Mouse (Mus musculus): ENCODE data around the gene Gbx1. TPM values are rescaled to one million over a fixed set of nuclear protein-coding genes. Genes with fewer than 3 reads are reported as not detected.
A peak's percentile ranks its signal among the peaks of the same experiment; 100 is the strongest.

Gbx1 gene
- polyA plus RNA-seq, 1 experiment, result 0.44 TPM

DNA sequence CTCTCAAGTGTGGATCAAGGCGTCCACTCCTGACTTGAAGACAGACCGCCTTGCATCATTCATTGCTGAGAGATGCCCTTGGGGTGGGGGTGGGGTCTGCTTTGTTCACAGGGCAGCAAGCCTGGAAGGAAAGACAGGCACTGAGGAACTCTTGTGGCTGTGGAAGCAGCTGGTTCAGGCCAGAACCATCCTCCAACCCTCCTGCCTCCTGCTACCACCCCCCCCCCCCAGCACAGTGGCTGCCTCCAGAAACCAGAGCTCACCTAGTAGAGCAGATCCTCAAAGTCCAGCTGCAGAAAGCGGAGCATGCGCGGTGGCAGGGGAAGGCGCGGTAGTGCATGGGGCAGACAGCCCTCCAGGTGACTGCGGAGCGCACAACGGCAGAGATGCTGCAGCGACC is 6.4 kb upstream of the Gbx1 start:
- Histone ChIP-seq H3K4me3 (replicated peaks; ENCODE audit: insufficient read depth, low read depth, low read length) (no peak overlapping the region), H3K4me1 (ENCODE audit: control insufficient read depth, insufficient read depth, low read length) (no peaks in the 10 kb centered on the region), H3K27me3 (ENCODE audit: control insufficient read depth, insufficient read depth, low read length) (no peaks in the 10 kb centered on the region), H3K27ac (ENCODE audit: insufficient read depth, low read length) (no peak overlapping the region)
- DNase-seq, result no peak
- no peak for TF ChIP-seq CTCF (IDR thresholded peaks at IDR 0.05; ENCODE audit: borderline replicate concordance, insufficient read depth, low read depth, low read length)
- TF ChIP-seq POLR2A (IDR thresholded peaks at IDR 0.05; ENCODE audit: borderline replicate concordance, insufficient read depth, low read length), result no peak
- 68% methylated on average over 11 of the region's 11 CpGs for WGBS

DNA sequence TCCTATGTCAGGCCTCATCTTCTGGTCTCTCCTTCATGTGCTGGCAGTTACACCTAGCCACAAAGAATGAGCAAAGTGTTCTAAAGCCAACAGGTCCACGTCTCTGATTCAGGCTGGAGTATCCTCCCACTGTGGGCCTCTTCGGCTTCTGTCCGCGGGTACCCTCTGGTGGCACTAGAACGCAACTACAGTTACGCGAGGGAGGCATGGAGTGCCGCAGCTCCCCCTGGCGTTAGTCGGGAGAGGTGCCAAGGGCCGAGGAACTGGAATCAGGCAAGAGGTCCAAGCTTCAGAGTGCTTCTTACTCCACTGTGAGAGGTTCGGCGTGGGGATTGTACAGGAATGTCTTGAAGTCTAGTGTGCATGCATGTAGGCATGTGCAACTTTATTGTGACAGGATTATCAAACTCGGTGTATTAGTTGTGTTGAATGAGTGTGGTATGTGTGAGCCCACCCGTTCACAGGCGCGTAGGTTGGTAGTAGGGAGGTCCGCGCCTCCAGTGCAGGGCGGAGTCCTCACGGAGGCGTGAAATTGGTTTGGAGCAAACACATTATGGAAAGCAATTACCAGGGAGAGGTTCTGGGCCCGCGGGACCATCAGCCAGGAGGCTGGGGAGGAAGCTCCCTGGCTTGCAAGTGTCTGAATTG is 3.2 kb upstream of the Gbx1 start:
- Histone ChIP-seq H3K4me1 (ENCODE audit: control insufficient read depth, insufficient read depth, low read length) (no peaks in the 10 kb centered on the region), H3K27ac (ENCODE audit: insufficient read depth, low read length) (no peak overlapping the region), H3K4me3 (replicated peaks; ENCODE audit: insufficient read depth, low read depth, low read length) (no peak overlapping the region), H3K27me3 (ENCODE audit: control insufficient read depth, insufficient read depth, low read length) (peaks cover 7% of the 10 kb centered on the region; the same call in 1 of the 2 replicates)
- peak; percentile 86 to 95 for DNase-seq
- no peak for TF ChIP-seq POLR2A (IDR thresholded peaks at IDR 0.05; ENCODE audit: borderline replicate concordance, insufficient read depth, low read length)
- TF ChIP-seq CTCF (IDR thresholded peaks at IDR 0.05; ENCODE audit: borderline replicate concordance, insufficient read depth, low read depth, low read length), result peak; percentile 100
- WGBS, result 14% methylated on average over 24 of the region's 24 CpGs

DNA sequence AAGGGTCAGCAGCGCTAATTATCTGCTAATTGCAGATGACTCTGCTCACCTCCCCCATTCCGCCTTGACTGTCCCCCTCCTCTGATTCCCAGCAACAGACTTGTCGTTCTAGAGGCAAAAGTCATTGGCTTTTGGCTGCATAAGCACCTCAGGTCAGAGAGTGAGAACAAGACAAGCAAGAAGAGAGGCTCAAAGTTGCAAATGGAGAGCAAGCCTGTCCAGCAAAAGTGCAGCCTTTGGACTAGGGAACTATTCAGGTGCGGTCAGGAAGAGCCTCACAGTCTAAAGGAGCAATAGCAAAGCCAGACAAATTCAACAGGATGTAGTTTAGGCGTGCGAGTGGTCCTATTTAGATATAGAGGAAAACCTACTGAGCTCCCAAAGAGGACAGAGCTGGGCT is 778 bp upstream of the Gbx1 start:
- Histone ChIP-seq H3K27me3 (ENCODE audit: control insufficient read depth, insufficient read depth, low read length) (peaks cover 7% of the 10 kb centered on the region; the same call in 1 of the 2 replicates), H3K4me3 (replicated peaks; ENCODE audit: insufficient read depth, low read depth, low read length) (no peak overlapping the region), H3K4me1 (ENCODE audit: control insufficient read depth, insufficient read depth, low read length) (no peaks in the 10 kb centered on the region), H3K27ac (ENCODE audit: insufficient read depth, low read length) (no peak overlapping the region)
- DNase-seq, result no peak
- no peak for TF ChIP-seq POLR2A (IDR thresholded peaks at IDR 0.05; ENCODE audit: borderline replicate concordance, insufficient read depth, low read length)
- no peak for TF ChIP-seq CTCF (IDR thresholded peaks at IDR 0.05; ENCODE audit: borderline replicate concordance, insufficient read depth, low read depth, low read length)
- WGBS, result 56% methylated on average over 6 of the region's 6 CpGs

DNA sequence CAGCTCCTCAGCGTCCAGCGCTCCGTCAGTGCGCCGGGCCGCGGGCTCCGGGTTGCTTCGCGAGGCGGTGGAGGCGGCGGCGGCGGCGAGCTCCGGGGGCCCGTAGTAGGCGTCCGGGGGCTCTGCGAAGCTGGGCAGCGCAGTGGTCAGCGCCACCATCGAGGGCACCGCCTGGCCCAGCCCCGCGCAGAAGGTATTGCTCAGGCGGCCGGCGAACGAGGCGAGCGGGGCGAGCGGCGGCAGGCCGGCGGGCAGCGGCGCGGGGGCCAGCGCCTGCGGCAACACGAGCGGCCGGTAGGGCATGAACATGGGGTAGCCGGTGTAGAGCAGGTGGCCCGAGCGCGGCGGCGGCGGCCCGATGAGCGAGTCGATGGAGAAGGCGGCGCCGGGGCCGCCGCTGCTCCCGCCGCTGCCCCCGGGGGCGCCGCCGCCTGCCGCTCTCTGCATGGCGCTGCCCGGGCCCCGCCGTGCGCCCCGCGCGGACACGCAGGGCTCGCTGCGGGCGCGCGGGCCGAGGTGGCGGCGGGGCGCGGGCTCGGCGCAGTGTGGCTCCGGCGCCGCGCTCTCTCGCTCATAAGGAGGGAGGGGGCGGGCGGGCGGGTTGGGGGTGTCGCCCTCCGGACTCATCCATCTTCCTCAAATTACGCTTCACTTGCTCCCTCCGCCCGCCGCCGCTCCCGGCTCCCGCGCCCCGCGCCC is 663 bp downstream of the Gbx1 start:
- DNase-seq, result no peak
- Histone ChIP-seq H3K4me3 (replicated peaks; ENCODE audit: insufficient read depth, low read depth, low read length) (no peak overlapping the region), H3K4me1 (ENCODE audit: control insufficient read depth, insufficient read depth, low read length) (no peaks in the 10 kb centered on the region), H3K27ac (ENCODE audit: insufficient read depth, low read length) (no peak overlapping the region), H3K27me3 (ENCODE audit: control insufficient read depth, insufficient read depth, low read length) (peaks cover 8% of the 10 kb centered on the region; the same call in 1 of the 2 replicates)
- no peak for TF ChIP-seq CTCF (IDR thresholded peaks at IDR 0.05; ENCODE audit: borderline replicate concordance, insufficient read depth, low read depth, low read length)
- no peak for TF ChIP-seq POLR2A (IDR thresholded peaks at IDR 0.05; ENCODE audit: borderline replicate concordance, insufficient read depth, low read length)
- WGBS, result 4% methylated on average over 95 of the region's 109 CpGs

DNA sequence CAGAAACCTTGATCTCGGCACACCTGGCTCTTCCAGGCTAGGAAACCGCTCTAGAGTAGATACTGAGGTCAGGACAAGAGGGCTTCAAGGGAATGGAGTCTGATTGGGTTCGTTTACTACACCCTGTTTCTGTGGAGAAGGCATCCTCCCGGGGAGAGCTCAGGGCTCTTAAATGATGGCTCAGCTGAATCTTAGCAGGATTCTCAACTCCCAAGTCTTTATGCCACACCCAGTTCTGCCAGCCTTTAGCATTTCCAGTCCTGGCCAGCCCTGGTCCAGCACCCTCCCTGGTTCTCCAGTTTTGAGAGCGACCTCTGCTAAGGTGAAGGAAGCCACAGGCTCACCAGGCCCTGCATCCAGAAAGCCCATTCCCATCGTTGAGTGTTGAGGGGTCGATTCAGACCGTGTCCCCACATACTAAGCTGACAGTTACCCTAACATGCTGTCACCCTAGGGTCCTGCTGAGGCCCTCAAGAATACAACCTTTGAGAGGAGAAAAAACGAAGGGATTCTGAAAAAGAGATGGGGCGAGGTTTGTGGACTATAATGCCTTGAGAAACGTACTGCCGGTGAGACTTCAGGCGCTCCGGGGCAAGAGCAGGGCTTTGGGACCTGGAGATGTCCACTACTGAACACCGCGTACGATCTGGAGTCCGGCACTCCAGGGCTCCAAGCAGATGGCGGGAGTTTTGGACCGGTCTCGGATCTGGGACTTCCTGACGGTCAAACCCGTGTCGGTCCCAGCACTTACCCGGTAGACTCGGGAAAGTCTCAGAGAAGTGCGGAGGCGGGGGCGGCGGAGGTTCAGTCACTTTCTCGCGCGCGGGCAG is 1.4 kb downstream of the Gbx1 start:
- H3K4me3 ChIP-seq (replicated peaks; ENCODE audit: insufficient read depth, low read depth, low read length), result no peak overlapping the region

DNA sequence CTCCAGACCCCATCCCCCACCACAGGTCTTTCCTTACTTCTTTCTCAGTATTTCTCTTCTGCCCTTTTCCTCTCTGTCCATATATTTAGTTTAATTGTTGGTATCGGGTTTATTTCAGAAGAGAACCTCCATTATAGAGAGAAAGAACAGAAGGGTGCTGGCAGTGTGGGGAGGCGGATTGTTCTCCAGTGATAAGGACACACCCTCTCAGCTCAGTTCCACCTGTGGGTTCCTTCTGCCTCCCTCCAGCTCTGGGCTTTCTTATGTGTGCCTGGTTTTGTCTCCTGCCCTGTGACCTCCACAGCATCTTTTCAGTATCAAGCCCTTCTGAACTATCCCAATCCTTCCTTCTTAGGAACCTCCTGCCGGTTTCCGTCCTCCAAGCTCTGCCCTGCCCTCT is 2.5 kb downstream of the Gbx1 start:
- TF ChIP-seq CTCF (IDR thresholded peaks at IDR 0.05; ENCODE audit: borderline replicate concordance, insufficient read depth, low read depth, low read length) (no peak), POLR2A (IDR thresholded peaks at IDR 0.05; ENCODE audit: borderline replicate concordance, insufficient read depth, low read length) (no peak)
- Histone ChIP-seq H3K27ac (ENCODE audit: insufficient read depth, low read length) (no peak overlapping the region), H3K27me3 (ENCODE audit: control insufficient read depth, insufficient read depth, low read length) (peaks cover 8% of the 10 kb centered on the region; the same call in 1 of the 2 replicates), H3K4me3 (replicated peaks; ENCODE audit: insufficient read depth, low read depth, low read length) (no peak overlapping the region), H3K4me1 (ENCODE audit: control insufficient read depth, insufficient read depth, low read length) (no peaks in the 10 kb centered on the region)
- DNase-seq, result no peak
- WGBS, result 29% methylated on average over 4 of the region's 4 CpGs

More for the DNA sequence above, 1.4 kb downstream of the Gbx1 start:
- TF ChIP-seq POLR2A (IDR thresholded peaks at IDR 0.05; ENCODE audit: borderline replicate concordance, insufficient read depth, low read length), result no peak
- TF ChIP-seq CTCF (IDR thresholded peaks at IDR 0.05; ENCODE audit: borderline replicate concordance, insufficient read depth, low read depth, low read length), result no peak
- H3K27me3 ChIP-seq (ENCODE audit: control insufficient read depth, insufficient read depth, low read length), result peaks cover 8% of the 10 kb centered on the region; the same call in 1 of the 2 replicates
- H3K27ac ChIP-seq (ENCODE audit: insufficient read depth, low read length), result no peak overlapping the region
- no peaks in the 10 kb centered on the region for H3K4me1 ChIP-seq (ENCODE audit: control insufficient read depth, insufficient read depth, low read length)
- no peak for DNase-seq
- 7% methylated on average over 34 of the region's 34 CpGs for WGBS

DNA sequence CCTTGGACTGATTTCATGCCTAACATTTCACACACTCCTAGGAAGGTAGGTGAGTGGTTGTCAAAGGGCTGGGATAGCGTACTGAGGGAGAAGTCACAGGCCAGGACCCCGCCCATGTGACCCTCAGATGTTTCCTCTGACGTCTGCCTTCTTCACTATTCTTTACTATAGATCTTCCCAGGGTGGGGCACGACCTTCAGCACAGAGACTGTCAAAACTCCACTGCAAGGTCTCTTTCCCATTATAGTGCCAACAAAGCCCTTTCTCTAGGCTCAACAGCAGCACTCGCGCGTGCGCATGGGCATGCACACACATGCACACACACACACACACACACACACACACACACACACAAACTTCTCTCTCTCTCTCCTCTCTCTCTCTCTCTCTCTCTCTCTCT is 3.2 kb downstream of the Gbx1 start:
- no peak for DNase-seq
- WGBS, result 49% methylated on average over 8 of the region's 8 CpGs
- H3K27ac ChIP-seq (ENCODE audit: insufficient read depth, low read length), result no peak overlapping the region
- no peak overlapping the region for H3K4me3 ChIP-seq (replicated peaks; ENCODE audit: insufficient read depth, low read depth, low read length)
- no peaks in the 10 kb centered on the region for H3K4me1 ChIP-seq (ENCODE audit: control insufficient read depth, insufficient read depth, low read length)
- TF ChIP-seq POLR2A (IDR thresholded peaks at IDR 0.05; ENCODE audit: borderline replicate concordance, insufficient read depth, low read length) (no peak), CTCF (IDR thresholded peaks at IDR 0.05; ENCODE audit: borderline replicate concordance, insufficient read depth, low read depth, low read length) (no peak)
- peaks cover 8% of the 10 kb centered on the region; the same call in 1 of the 2 replicates for H3K27me3 ChIP-seq (ENCODE audit: control insufficient read depth, insufficient read depth, low read length)
